Mouse (Mus musculus): Measurements from ENCODE around the gene 9130023H24Rik.

DNA sequence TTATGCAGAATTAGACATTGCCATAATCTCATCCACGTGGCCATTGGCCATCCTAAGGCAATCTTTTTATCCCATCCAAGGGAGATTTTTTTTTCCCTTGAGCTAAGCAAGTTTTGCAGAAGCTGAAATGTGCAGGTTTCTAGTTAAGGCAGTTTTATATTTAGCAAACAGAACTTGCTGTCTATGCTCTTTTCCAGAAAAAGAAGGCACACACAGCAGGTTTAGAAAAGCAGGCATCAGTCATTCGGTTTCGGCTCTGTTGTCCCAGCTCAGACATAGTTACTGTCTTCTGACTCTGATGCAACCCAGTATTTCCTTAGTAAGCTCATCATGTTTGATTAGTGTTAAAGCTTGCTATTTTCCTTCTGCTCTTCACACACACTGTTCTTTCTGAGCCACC lies 16.9 kb downstream of the 9130023H24Rik start:
- TF ChIP-seq GATA1 (IDR thresholded peaks at IDR 0.05; ENCODE audit: borderline replicate concordance, low read length) (no peak), FLI1 (IDR thresholded peaks at IDR 0.05; ENCODE audit: low read length) (no peak)

Measured in megakaryocyte, embryonic 14.5 days (primary cell).